Mouse (Mus musculus): Measurements from ENCODE around the gene Sec61g. TPM values are rescaled to one million over a fixed set of nuclear protein-coding genes. Genes with fewer than 3 reads are reported as not detected.
A peak's percentile ranks its signal among the peaks of the same experiment; 100 is the strongest.

Sec61g gene
- 20.3 and 21.7 TPM in 2 replicates for polyA plus RNA-seq (2011; ENCODE audit: insufficient read length, low read depth, missing spikeins)

GRCm38 (mm10) chr11:16508052-16508654 lies at the start of gene Sec61g:
Gene Sec61g (minus strand): TSS chr11:16508484.
- no peak for TF ChIP-seq CTCF (IDR thresholded peaks at IDR 0.05; ENCODE audit: borderline replicate concordance, insufficient read depth, low read length)
- TF ChIP-seq POLR2A (IDR thresholded peaks at IDR 0.05; ENCODE audit: low read depth, low read length), result peak; percentile 98
- Histone ChIP-seq H3K27ac (ENCODE audit: insufficient read depth, low read length) (peak within 1 kb of the TSS; percentile 95), H3K4me3 (ENCODE audit: insufficient read depth, low read length) (peak within 1 kb of the TSS; percentile 90), H3K4me1 (ENCODE audit: control insufficient read depth, insufficient read depth, low read length) (no peaks in the 10 kb centered on the region; the same call in 1 of the 2 replicates)

GRCm38 (mm10) chr11:16546421-16547163 lies 38.3 kb upstream of the Sec61g start:
- H3K4me1 ChIP-seq (ENCODE audit: control insufficient read depth, insufficient read depth, low read length), result peaks cover 6% of the 10 kb centered on the region
- TF ChIP-seq POLR2A (IDR thresholded peaks at IDR 0.05; ENCODE audit: low read depth, low read length) (peak; percentile 9; the same call in 1 of the 2 replicates), CTCF (IDR thresholded peaks at IDR 0.05; ENCODE audit: borderline replicate concordance, insufficient read depth, low read length) (no peak)
- peak overlapping the region; percentile 99 for H3K27ac ChIP-seq (ENCODE audit: insufficient read depth, low read length)

GRCm38 (mm10) chr11:16537379-16537778 lies 29.1 kb upstream of the Sec61g start:
- Histone ChIP-seq H3K4me3 (ENCODE audit: insufficient read depth, low read length) (no peak overlapping the region), H3K4me1 (ENCODE audit: control insufficient read depth, insufficient read depth, low read length) (peaks cover 3% of the 10 kb centered on the region), H3K27ac (ENCODE audit: insufficient read depth, low read length) (no peak overlapping the region)
- TF ChIP-seq CTCF (IDR thresholded peaks at IDR 0.05; ENCODE audit: borderline replicate concordance, insufficient read depth, low read length) (no peak), POLR2A (IDR thresholded peaks at IDR 0.05; ENCODE audit: low read depth, low read length) (no peak)

More at GRCm38 (mm10) chr11:16546421-16547163, 38.3 kb upstream of the Sec61g start:
- no peak overlapping the region for H3K4me3 ChIP-seq (ENCODE audit: insufficient read depth, low read length)

GRCm38 (mm10) chr11:16534582-16535553 lies 26.6 kb upstream of the Sec61g start:
- Histone ChIP-seq H3K4me1 (ENCODE audit: control insufficient read depth, insufficient read depth, low read length) (peaks cover 3% of the 10 kb centered on the region), H3K27ac (ENCODE audit: insufficient read depth, low read length) (no peak overlapping the region), H3K4me3 (ENCODE audit: insufficient read depth, low read length) (no peak overlapping the region)
- TF ChIP-seq POLR2A (IDR thresholded peaks at IDR 0.05; ENCODE audit: low read depth, low read length) (no peak), CTCF (IDR thresholded peaks at IDR 0.05; ENCODE audit: borderline replicate concordance, insufficient read depth, low read length) (no peak)

- TF ChIP-seq CTCF (IDR thresholded peaks at IDR 0.05; ENCODE audit: borderline replicate concordance, insufficient read depth, low read length) (no peak), POLR2A (IDR thresholded peaks at IDR 0.05; ENCODE audit: low read depth, low read length) (no peak)
- H3K27ac ChIP-seq (ENCODE audit: insufficient read depth, low read length), result no peak overlapping the region
- H3K4me1 ChIP-seq (ENCODE audit: control insufficient read depth, insufficient read depth, low read length), result no peaks in the 10 kb centered on the region
- H3K4me3 ChIP-seq (ENCODE audit: insufficient read depth, low read length), result no peak overlapping the region
These were observed 24.6 kb upstream of the Sec61g start for GRCm38 (mm10) chr11:16532877-16533276.

- TF ChIP-seq POLR2A (IDR thresholded peaks at IDR 0.05; ENCODE audit: low read depth, low read length), result no peak
- TF ChIP-seq CTCF (IDR thresholded peaks at IDR 0.05; ENCODE audit: borderline replicate concordance, insufficient read depth, low read length), result no peak
- no peak overlapping the region for H3K27ac ChIP-seq (ENCODE audit: insufficient read depth, low read length)
- H3K4me1 ChIP-seq (ENCODE audit: control insufficient read depth, insufficient read depth, low read length), result peaks cover 20% of the 10 kb centered on the region
- no peak overlapping the region for H3K4me3 ChIP-seq (ENCODE audit: insufficient read depth, low read length)
These were observed 20.6 kb upstream of the Sec61g start for GRCm38 (mm10) chr11:16528909-16529308.

GRCm38 (mm10) chr11:16528391-16528790 lies 20.1 kb upstream of the Sec61g start:
- no peak overlapping the region for H3K4me3 ChIP-seq (ENCODE audit: insufficient read depth, low read length)
- H3K27ac ChIP-seq (ENCODE audit: insufficient read depth, low read length), result no peak overlapping the region
- no peak for TF ChIP-seq CTCF (IDR thresholded peaks at IDR 0.05; ENCODE audit: borderline replicate concordance, insufficient read depth, low read length)
- no peak for TF ChIP-seq POLR2A (IDR thresholded peaks at IDR 0.05; ENCODE audit: low read depth, low read length)
- peaks cover 20% of the 10 kb centered on the region for H3K4me1 ChIP-seq (ENCODE audit: control insufficient read depth, insufficient read depth, low read length)

- no peak for TF ChIP-seq CTCF (IDR thresholded peaks at IDR 0.05; ENCODE audit: borderline replicate concordance, insufficient read depth, low read length)
- TF ChIP-seq POLR2A (IDR thresholded peaks at IDR 0.05; ENCODE audit: low read depth, low read length), result no peak
- peaks cover 24% of the 10 kb centered on the region for H3K4me1 ChIP-seq (ENCODE audit: control insufficient read depth, insufficient read depth, low read length)
- H3K27ac ChIP-seq (ENCODE audit: insufficient read depth, low read length), result no peak overlapping the region
- H3K4me3 ChIP-seq (ENCODE audit: insufficient read depth, low read length), result no peak overlapping the region
These were observed 19.5 kb upstream of the Sec61g start for GRCm38 (mm10) chr11:16527743-16528142.

GRCm38 (mm10) chr11:16526467-16526866 lies 18.2 kb upstream of the Sec61g start:
- H3K27ac ChIP-seq (ENCODE audit: insufficient read depth, low read length), result peak overlapping the region; percentile 76
- H3K4me1 ChIP-seq (ENCODE audit: control insufficient read depth, insufficient read depth, low read length), result peaks cover 26% of the 10 kb centered on the region
- TF ChIP-seq POLR2A (IDR thresholded peaks at IDR 0.05; ENCODE audit: low read depth, low read length), result no peak
- no peak for TF ChIP-seq CTCF (IDR thresholded peaks at IDR 0.05; ENCODE audit: borderline replicate concordance, insufficient read depth, low read length)
- H3K4me3 ChIP-seq (ENCODE audit: insufficient read depth, low read length), result no peak overlapping the region
